Mouse (Mus musculus): Measurements from ENCODE around the gene Trappc12.
"Not testable (repeated sequence)": the region's sequence is repeated elsewhere in the genome, so short reads cannot be mapped to it uniquely, and the experiment has no call there.

Gene Trappc12

DNA sequence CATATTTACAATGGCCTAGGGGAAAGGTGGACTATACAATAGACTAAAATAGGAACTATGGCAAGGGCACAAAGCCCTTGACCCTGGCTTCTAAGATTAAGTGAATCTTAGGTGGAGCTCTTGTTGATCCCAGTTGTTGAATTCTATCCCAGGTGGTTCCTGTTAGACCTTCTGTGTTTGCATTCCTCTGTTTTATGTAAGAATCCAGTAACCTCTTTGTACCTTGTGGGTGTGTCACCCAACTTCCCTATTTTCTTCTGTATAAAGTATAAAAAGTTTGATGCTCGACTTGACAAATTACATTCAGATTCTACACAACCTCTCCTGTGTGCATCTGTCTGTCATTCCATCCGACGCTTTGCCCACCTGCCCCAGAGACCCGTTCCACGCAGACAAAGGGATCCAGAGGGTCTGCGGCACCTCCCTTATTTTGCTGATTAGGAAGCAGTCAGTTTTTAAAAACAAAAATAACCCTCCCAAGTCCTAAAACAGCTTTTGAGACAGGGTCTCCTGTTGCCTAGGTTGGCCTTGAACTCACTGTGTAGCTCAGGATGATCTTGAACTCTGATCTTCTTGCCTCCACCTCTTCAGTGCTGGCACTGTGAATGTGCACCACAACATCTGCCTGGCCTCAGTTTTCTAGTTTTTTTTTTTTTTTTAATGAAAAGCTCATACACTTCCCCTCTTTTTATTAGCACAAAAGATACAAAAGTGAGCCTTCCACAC lies 16.6 kb downstream of the Trappc12 start:
- not testable (repeated sequence) for DNase-seq (ENCODE audit: low spot score)

DNA sequence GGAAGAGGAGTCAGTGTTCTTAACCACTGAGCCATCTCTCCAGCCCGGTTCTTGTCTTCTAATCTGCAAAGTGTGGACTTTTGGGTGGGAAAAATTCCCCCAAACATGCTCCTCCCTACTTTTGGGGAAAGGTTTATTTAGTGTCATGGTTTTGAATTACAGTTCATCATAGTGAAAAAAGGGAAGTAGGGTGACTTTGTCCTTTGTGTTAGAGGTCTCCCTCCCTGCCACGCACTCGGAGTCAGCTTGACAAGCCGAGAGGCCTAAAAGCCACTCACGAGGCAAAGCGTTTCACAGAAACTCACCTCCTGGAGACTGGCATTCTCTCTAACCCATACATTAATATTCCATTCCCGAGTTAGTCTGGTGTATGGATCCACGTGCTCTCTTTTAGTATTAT lies 17.6 kb downstream of the Trappc12 start:
- no peak for DNase-seq (ENCODE audit: low spot score)

DNA sequence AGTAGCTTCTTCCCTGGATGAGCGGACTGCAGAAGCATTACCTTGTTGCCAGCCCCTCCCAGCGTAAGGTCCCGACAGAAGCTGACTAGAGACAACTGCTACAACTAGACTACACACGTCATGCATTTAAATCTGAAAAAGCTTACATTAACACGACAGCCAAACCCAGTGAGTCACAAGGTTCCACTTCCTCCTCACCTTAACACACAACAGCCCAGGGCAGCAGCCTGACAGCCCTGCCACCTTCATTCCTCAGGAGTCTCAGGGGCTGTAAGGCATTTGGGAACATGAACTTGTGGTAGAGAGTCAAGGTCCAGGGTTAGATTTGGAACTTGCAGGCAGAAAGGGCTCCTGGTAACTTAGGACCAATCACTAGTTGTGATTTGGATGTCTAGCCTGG lies 23.2 kb downstream of the Trappc12 start:
- DNase-seq (ENCODE audit: low spot score) = no peak

DNA sequence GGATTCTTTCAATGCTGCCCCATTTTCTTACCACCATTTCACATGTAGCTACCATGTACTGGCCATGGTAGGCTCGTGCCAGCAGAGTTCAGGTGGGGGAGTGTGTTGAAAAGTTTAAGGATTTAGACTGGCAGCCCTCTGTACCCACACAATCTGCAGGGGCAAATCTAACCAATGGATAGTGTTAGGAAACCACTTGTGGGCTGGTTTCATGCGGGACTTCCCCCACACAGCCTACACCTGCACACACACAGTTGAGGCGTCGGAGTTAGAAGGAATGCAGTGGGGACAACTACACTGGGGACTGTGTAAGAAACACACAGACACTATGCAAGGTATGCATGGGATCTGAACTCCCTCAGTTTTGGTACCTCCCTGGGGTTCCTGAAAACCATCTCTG lies 24.1 kb downstream of the Trappc12 start:
- DNase-seq (ENCODE audit: low spot score) = no peak

DNA sequence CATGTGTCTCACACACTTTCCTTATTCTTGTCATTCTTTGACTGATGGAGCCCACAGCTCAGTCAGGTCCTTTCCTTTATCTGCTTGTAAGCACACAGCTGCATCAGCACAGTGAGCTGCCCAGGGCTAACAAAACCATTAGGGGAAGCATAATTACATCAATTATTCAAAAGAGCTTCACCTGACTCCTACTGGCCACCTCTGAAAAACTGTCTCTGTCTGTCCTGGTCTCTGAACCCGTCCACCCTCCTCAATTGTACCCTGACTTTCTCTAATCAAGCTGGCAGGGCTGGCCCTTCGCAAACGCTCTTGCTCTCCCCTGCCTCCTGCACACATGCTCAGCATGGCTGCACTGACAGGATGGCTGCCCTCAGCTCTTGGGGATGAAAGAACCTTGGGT lies 25.9 kb downstream of the Trappc12 start:
- no peak for DNase-seq (ENCODE audit: low spot score)

DNA sequence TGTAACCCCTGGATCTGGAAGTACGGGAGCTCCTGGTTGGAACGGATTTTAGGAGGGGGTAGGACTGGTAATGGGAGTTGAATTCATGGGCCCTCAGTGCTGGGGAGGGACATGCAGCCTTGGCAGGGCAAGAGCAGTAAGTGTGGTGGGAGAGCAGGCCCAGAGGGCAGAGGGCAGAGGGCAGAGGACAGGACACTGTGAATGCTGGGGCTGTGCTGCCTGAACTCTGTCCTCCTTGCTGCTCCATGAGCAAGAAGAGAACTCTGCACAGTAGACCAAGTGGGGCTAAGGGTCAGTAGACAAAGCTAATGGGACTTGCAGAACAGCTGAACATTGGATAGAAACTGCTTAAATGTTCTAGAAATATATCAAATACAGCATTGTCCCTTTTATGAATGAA lies 32.2 kb downstream of the Trappc12 start:
- DNase-seq (ENCODE audit: low spot score) = peak; percentile 40

DNA sequence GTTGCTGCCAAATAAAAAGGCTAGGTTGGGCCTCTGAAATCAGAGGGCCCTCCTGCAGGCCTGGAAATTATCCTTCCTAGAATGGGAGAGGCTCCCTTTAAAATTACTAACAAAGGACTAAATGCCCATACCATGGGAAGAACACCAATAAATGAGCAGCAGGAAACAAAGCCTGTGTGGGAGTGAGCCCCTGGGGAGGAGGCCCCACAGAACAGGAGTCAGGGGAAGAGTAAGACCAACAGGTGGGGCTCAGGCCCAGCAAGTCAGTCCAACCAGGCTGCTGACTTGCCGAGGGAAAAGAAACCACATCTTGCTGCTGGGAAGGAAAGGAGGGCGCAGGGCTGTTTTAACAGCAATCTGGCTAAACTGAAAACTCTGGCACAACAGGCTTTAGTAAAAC lies 33.2 kb downstream of the Trappc12 start:
- no peak for DNase-seq (ENCODE audit: low spot score)

DNA sequence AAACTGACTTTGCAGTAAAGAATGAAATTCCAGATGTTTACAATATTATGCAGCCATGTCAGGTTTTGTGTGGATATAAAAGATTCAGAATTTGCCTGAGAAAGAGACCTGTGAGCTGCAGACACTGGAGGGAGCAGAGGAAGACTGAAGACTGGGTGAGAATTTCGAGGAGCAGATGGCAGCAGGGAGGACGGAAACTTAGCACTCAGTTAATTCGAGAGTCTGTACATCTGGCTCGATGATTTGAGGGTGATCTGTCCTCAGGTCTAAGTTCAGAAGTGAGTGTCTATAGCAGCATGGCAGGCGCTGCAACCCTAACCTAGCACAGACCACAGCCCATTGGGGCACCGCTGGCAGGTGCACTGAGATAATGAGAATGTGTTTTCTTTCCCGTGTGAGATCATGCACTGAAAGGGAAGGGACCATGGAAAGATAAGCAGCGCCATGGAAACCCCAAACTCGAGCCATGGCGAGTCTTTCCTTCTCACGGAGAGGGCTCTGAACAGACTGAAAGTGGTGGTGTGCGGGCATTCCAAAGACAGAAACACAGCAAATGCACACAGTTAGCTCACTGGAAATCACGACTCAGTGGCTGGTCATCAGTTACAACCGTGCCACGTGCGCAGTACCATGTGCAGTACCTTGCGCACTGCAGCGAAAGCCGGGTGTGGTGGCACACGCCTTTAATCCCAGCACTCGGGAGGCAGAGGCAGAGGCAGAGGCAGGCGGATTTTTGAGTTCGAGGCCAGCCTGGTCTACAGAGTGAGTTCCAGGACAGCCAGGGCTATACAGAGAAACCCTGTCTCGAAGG lies 35.2 kb downstream of the Trappc12 start:
- DNase-seq (ENCODE audit: low spot score) = no peak

DNA sequence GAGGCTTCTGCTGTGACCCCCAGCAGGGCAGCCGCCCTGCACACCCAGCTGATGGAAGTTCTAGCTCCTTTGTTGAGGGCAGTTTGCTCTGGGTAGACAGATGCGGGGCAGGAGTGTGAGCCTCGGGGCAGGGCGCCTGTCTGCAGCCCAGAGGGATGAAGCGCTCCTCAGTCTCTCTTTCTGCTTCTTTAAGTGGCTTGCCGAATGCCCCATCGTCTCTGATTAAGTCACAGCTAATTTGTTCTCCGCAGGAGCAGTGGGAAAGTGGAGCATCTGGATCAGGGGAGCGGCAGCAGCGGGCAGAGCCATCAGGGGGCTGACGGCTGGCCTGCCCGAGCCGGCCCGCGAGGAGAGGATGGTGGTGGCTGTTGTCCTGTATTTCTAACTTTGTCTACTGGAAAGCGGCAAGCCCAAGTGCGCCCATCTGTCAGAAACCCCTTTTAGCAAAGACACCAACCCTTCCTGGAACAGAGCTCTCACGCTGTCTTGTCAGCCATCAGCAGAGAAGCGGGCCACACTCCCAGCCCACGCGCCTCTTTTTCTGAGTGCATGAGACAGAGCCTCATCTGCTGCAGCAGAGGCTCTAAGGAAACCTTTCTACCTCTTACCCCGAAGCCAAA lies 39.6 kb downstream of the Trappc12 start:
- DNase-seq (ENCODE audit: low spot score) = no peak

DNA sequence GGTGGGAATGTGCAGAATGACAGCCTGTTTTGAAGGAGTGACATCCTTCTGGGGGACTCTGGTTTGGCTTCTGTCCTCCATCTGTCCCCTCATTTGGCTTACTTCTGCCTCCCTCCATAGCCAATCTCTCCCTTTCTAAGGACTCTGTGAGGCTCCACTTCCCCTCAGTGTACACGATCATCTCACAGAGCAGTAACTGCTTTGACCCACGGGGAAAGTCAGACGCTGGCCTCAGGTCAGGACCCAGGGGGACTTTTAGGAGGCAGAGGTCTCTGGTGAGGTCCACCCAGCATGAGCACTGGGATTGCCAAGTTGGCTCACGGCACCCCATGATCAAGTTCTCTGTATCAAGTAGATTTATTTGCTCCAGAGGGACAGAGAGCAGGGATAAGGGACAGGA lies 42.1 kb downstream of the Trappc12 start:
- no peak for DNase-seq (ENCODE audit: low spot score)

DNA sequence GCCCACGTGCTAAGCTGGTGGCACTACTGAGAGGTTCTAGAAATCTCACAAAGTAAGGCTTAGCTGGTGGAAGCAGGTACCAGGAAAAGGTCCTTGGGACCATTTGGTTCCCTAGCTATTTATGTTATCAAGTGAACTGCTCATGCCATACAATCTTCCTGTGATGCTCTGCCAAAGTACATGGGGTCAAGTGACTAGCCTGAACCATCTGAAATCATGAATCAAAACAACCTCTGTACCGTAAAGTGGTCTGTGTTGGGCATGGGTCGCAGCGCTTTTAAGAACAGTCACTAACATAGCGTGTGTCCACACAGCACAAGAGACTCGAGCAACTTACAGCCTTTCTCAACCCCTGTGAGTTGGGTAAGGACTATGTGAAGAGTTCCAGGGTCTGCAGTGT lies 45.1 kb downstream of the Trappc12 start:
- DNase-seq (ENCODE audit: low spot score) = no peak

DNA sequence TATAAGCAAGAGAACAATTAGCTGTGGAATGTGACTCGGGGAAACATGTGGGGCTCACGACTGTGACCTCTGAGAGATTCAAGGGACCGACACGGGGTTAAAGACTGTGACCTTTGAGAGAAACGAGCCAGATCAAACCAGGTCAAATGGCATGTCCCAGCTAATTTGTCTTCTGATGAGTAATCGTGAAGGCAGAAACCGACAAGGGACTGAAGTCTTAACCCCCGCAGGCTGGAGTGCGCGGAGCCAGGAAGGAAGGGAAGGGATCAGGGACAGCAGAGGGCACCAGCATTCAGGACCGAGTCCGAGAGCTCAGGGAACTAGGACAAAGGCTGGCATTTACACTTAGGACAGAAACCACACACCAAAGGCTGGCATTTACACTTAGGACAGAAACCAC lies 45.9 kb downstream of the Trappc12 start:
- peak; percentile 63 for DNase-seq (ENCODE audit: low spot score)

DNA sequence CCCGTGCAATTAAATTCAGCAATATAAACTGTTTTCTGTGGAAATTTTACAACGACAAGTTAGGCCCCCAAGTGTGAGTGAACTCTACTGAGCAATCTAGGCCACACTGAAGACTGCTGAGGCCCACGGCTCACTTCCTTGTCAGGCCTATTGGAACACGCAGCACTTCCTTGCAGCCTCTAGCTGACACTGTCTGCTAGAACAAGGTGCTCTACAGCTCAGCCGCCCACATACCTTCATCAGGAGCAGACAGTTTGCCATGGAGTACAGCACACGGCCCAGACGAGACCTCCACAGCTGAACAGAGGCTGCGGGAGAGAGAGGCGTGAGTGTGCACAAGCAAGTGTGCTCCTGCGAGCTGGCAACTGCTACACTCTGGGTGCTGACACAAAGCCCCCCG lies 49.0 kb downstream of the Trappc12 start:
- DNase-seq (ENCODE audit: low spot score) = no peak

DNA sequence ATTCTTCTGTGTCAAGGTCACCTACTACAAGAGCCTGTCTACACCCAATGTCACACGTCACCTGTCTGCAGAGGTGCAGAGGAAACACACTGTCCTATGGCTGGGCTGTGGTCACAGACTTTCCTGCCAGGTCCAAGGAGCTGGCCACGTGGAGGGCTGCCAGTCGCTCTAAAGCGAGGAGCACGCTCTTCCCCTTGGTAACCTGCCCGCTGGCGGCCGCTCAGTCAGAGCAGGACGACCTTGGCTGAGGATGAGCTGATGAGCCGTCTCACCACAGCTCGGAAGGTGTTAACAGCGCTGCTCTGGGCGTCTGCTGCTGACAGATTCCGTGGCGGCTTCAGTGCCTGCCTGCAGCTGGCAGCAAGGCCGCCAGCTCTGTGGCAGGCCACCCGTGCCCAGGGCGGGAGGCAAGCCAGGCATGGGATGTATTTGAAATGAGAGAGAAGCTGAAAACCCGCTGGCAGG lies 49.7 kb downstream of the Trappc12 start:
- DNase-seq (ENCODE audit: low spot score) = no peak

DNA sequence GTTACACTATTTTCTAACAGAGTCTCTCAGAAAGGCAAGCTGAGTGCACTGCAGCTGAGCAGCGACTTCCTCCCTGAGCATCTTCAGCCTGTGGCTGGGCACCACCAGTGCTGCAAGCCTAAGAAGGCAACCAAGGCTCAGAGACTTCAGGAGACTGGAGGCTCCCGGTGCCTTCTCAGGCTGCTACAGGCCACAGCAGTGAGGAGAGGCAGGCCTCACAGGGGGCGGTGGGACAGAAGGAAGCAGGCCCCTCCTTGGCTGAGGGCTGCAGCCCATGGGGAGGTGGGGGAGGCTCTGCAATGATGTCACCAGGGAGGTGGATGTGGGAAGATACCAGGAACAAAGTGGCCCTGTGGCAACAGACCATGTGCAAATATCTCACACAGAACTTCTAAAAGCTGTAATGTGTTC lies 50.2 kb downstream of the Trappc12 start:
- no peak for DNase-seq (ENCODE audit: low spot score)

DNA sequence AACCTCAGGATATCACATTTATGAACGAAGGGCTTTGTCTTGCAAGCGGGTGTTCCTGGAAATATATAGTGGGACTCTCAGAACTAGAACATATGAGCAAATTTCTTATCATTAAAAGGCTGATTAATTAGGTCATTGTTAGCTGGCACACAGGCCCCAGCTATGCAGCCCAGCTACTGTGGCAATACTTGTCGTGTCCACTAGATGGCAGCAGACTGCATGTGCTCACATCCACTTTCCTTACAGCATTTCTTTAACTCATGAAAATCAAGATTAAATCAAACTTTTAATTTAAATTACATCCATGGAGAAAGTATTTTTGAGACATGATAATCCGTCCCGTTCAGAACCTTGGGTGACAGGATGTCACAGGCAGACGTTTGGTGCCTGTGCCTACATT lies 50.6 kb downstream of the Trappc12 start:
- peak; percentile 80 for DNase-seq (ENCODE audit: low spot score)

DNA sequence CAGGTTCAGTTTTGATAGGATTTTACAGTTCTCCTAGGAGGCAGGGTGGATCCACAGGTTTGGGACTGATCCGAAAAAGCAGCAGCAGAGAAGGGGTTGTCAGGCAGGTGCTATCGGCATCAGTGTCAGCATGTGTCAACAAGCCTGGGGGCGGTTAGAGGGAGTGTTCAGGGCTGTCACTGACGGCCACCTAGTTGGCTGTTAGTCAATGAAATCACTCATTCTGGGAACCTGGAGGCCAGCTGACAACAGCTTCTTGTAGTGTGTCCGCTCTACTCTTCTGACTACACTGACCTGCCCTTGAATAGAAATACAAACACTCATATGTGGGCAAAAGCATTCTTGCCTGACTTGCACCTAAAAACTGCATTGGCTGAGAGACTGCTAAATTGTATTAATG lies 51.2 kb downstream of the Trappc12 start:
- no peak for DNase-seq (ENCODE audit: low spot score)

DNA sequence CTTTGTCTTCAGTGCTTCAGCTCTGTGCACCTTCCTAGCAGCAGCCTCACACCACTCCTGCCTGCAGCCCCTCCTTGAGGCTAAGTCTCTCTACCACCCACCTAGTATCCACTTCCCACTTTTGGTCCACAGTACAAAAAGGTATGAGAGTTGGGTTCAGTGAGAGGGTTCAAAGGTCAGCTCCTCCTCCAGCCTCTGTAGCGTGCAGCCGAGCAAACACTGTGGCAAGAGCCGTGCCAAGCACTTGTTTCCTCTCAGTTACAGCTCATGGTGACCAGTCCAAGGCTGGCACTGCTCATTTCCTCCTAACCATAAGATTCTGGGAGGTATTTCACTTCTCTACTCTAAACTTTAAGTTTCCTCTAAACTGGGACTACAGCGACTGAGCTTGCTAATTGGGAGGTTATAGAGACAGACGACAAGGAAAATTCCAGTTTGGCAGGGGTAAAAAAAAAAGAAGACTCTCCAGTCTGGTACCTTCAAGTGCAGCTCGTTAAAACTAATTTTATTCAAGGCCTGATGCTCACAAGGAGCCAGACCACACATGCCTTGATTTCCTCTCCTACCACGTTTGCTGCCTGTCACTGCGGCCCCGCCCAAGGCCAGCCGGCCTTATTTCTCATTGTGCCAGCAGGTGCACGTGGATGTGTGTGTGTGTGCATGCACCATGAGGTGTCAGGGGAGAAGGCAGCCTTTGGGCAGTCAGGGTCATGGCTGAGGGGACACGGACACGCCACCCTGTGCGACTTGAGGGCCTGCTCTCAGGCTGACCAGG lies 52.3 kb downstream of the Trappc12 start:
- DNase-seq (ENCODE audit: low spot score) = no peak

DNA sequence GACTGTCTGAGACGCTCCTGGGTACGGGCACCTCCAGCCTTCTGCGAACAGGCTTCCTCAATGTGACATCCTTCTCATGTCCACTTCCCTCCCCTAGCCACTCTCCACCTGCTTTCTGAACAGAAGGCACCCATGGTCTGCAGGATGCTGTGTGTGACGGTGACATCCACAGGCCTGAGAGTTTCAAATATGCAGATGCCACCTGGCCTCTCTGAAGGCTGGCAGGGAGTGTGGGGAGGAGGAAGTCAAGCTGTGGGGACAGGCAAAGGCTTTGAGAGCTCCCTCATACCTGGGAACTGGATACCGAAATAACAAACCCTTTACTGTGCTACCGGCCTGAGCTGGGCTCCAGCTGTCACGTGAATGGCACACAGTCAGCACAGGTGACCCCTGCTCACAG lies 55.5 kb downstream of the Trappc12 start:
- no peak for DNase-seq (ENCODE audit: low spot score)

DNA sequence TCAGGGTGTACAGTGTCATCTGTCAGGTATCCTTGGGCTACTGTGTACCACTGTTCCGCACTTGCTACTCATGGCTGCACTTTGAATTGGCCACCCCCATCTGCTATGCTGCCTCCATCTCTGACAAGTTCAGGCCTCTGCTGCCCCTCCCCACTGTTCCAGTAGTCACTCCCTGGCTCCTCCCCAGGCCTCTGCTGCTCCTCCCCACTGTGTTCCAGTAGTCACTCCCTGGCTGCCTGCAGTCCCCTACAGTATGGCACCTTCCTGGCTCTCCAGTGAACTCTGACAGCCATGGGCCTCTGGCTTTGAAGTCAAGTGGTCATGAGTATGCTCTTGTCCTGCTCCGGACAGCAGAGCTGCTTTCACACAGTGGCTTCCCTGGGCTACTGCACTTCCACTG lies 56.0 kb downstream of the Trappc12 start:
- DNase-seq (ENCODE audit: low spot score) = peak; percentile 47

DNA sequence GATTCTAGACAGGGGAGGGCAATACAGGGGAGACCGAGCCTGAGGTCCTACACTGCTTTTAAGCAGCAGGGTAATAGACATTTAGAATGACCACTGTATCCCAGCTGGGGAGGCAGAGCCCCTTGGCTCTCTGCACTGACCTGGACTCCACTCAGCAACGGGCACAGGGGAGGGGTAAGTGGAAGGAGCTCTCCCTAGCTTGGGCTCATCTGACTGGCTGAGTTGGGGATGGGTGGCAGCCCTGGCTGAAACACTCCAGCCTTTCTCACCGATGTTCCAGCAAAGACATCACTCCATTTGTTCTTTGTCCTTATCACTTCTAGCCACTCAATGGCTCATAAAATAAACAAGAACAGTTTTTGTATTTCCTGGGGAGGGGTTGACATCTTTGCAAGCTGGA lies 56.5 kb downstream of the Trappc12 start:
- DNase-seq (ENCODE audit: low spot score) = no peak

DNA sequence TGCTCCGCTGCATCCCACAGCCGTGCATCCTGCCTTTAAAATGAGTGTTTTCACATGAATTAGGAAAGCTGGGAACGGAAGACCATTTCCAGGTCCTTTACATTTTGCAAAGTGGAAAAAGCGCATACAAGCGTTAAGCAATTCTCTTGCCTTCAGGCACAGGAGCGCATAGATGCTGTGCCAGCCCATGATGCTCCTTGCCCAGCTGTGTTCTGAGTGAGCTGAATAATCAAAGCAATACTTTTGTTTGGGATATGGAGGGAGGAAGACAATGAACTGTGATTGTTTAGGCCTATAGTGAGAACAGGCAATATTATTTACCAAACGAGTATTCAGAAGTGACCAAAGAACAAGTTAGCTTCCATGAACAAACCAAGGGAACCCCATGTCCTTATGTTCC lies 59.5 kb downstream of the Trappc12 start:
- DNase-seq (ENCODE audit: low spot score) = no peak
